Mouse (Mus musculus) lung, postnatal 0 days (tissue): Measurements from ENCODE around the gene Adamtsl5.

Experiments used
- CTCF ChIP-seq: IDR thresholded peaks from 2 replicates; pipeline ENCODE4 v1.5.1; 2016; ENCODE audit warnings: antibody characterized with exemption, mild to moderate bottlenecking
- EP300 ChIP-seq: IDR thresholded peaks from 2 replicates; pipeline ENCODE4 v1.6.1; 2016; ENCODE audit warnings: antibody characterized with exemption, mild to moderate bottlenecking, control low read depth

DNA sequence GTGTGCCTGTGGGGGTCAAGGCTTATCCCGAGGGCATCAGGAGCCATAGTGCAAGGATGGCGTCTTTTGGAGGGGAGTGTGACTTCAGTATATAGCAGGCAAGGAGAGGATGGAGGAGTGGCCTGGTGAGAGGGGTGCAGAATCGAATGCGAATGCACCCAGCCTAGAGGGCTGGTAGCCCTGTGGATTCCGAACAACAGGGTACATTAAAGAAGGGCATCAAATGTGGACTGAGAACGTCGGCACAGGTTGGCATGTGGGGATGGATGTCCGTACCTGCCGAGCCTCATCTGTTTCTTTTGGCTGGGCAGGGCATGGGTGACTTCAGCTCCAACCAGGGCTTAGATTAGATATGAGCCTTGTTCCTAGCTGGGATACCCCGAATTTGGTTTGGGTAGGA, 48.4 kb downstream of the Adamtsl5 start:
- TF ChIP-seq CTCF (no peak), EP300 (no peak)
